Mouse (Mus musculus) kidney, embryonic 15.5 days (tissue): ENCODE data around the gene Gpr162. TPM values are rescaled to one million over a fixed set of nuclear protein-coding genes. Genes with fewer than 3 reads are reported as not detected.
A peak's percentile ranks its signal among the peaks of the same experiment; 100 is the strongest.
"Not testable (repeated sequence)": the region's sequence is repeated elsewhere in the genome, so short reads cannot be mapped to it uniquely, and the experiment has no call there.

ENCODE experiments used
- ATAC-seq: fragments of 200-750 bp; cut with Nextera tagmentation; replicated peaks from 2 replicates; pipeline ENCODE4 v1.8.0; 2017; ENCODE audit warnings: moderate TSS enrichment; ENCODE audit not compliant: low FRiP score
- H3K27ac ChIP-seq: fragments of 300-500 bp; sonication (generic); 2 replicates; pipeline ENCODE4 v1.5.1; 2015; ENCODE audit warnings: mild to moderate bottlenecking, inconsistent platforms
- H3K27me3 ChIP-seq: fragments of 300-500 bp; sonication (generic); 2 replicates; pipeline ENCODE4 v1.6.1; 2015; ENCODE audit warnings: inconsistent platforms
- H3K36me3 ChIP-seq: fragments of 300-500 bp; sonication (generic); 2 replicates; pipeline ENCODE4 v1.6.1; 2015; ENCODE audit warnings: inconsistent platforms
- H3K4me1 ChIP-seq: fragments of 300-500 bp; sonication (generic); 2 replicates; pipeline ENCODE4 v1.6.1; 2015; ENCODE audit warnings: inconsistent platforms
- H3K4me2 ChIP-seq: fragments of 300-500 bp; sonication (generic); 2 replicates; pipeline ENCODE4 v1.6.1; 2015; ENCODE audit warnings: moderate library complexity, mild to moderate bottlenecking, inconsistent platforms
- H3K4me3 ChIP-seq: fragments of 300-500 bp; sonication (generic); replicated peaks from 2 replicates; pipeline ENCODE4 v1.5.1; 2015; ENCODE audit warnings: mild to moderate bottlenecking, inconsistent platforms
- H3K9ac ChIP-seq: fragments of 300-500 bp; sonication (generic); 2 replicates; pipeline ENCODE4 v1.6.1; 2015; ENCODE audit warnings: mild to moderate bottlenecking, inconsistent platforms
- H3K9me3 ChIP-seq: fragments of 300-500 bp; sonication (generic); replicated peaks from 2 replicates; pipeline ENCODE4 v1.6.1; 2016; ENCODE audit warnings: inconsistent platforms
- WGBS: fragments of 180-500 bp; shearing (Covaris S2); methylation state at CpG from one replicate; pipeline ENCODE4 v1.1.7; 2015; ENCODE audit warnings: mixed read lengths; 5-methylcytosine and 5-hydroxymethylcytosine counted together
- polyA plus RNA-seq: library from polyadenylated mRNA; unstranded; fragments of >200 nt; fragmentation: Nextera tagmentation; extraction: Ambion mirVana; gene quantifications from 2 replicates; pipeline ENCODE4 v1.2.1, GENCODE M21; 2015

Gene Gpr162
- polyA plus RNA-seq, 1 experiment from 2014 or later, result 1.6 TPM

- peaks cover 44% of the 10 kb centered on the region for H3K4me1 ChIP-seq
- H3K4me3 ChIP-seq, result peak overlapping the region; percentile 82
- H3K9me3 ChIP-seq, H3K9ac ChIP-seq, H3K27ac ChIP-seq, ATAC-seq, H3K27me3 ChIP-seq: not testable (repeated sequence)
- H3K36me3 ChIP-seq, result peaks cover 47% of the 10 kb centered on the region
- 97% methylated on average over 4 of the region's 4 CpGs for WGBS
- H3K4me2 ChIP-seq, result peak overlapping the region; percentile 90
Measured at GRCm38 (mm10) chr6:124831199-124831598, 32.6 kb downstream of the Gpr162 start.

DNA sequence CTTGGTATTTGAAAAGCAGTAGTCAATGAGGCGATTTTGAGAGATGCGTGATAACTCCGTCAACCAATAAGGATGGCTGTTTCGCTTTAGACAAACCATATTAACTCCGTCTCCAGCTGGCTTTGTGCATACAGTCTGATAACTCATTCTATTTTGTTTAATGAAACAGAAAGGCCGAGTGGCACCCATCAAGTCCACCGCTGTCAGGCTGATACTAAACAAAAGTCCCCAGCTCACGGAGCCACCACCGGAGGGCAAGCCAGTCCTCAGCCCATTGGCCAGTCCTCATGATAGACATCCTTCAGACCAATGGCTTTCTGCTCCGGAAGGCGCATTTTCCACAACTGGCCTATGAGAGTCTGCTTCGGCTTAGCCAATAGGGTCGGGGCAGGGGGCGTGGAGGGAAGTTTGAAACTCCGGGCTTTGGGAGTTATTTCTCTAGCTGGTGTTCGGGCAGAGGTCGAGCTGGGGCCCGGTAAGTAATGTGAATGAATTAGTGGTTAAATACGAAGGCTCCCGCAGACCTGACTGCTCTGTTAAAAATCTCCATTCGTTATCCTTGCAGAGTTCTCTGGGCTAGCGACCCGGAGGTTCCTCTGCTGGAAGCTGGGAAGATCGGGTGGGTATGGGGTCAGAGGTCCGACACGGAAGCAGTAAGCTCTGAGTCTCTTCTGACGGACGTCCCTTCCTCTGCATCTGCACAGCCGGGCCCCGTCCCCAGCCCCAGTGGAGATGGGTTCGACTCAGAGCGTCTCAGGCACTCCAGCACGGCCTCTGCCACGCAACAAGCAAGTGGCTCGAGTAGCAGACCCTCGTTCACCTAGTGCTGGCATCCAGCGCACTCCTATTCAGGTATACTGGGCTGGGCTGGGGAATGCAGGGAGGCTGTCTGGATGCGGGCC lies 33.7 kb downstream of the Gpr162 start:
- peak overlapping the region; percentile 64 for H3K9ac ChIP-seq
- peak overlapping the region; percentile 90 for H3K4me2 ChIP-seq
- under 1% methylated on average over 38 of the region's 38 CpGs for WGBS
- H3K27me3 ChIP-seq, result no peaks in the 10 kb centered on the region
- peaks cover 34% of the 10 kb centered on the region for H3K4me1 ChIP-seq
- H3K9me3 ChIP-seq, result no peaks in the 10 kb centered on the region
- peaks cover 58% of the 10 kb centered on the region for H3K36me3 ChIP-seq
- H3K27ac ChIP-seq, result peak overlapping the region; percentile 98
- peak overlapping the region; percentile 82 for H3K4me3 ChIP-seq
- peak; percentile 90 for ATAC-seq

DNA sequence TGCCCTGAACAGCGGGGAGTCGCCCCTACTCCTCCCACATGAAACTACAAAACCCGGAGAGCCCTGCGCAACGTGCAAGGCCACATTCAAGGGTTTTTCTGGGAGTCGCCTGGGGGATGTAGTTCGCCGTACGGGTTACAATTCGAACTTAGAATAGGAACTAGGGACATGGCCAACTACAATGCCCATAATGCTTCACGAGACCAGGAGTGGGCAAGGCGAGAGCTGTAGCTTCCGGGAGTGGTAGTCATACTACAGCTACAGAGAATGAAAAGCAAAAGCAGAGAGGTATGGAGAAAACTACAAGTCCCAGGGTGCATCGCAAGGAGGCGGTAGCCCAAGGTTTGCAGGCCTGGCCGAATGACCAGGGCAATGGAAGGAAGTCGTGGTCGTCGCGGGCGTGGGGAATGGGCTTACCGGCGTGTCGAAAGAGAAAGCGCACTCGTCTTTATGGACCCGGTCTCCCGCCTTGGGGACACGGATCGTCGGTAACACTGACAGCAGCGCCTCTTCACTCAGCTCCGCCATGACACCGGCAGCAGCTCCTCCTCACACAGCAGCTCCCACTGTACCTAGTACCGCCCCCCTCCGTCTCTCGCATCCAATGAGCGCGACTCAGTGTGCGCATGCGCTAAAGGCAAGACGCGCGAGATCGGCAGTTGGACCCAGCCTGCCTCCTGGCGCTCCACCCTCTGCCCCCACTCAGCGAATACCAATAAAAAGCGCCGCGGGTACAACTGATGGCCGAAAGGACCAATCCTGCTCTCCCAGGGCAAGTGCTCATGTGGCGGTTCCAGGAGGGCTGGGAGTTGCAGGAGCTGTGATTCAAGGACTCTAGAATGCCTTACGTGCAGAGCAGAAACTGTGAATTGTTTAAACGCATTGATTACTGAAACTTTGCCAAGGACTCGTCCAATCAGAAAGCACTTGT lies 34.6 kb downstream of the Gpr162 start, which contains the start of the genes Usp5 and Cdca3:
Usp5 (minus strand) TSS at position 617 of the 931 bp plus-strand sequence.
Cdca3 (plus strand) TSS at position 680 of the 931 bp plus-strand sequence.
- H3K36me3 ChIP-seq, result peaks cover 62% of the 10 kb centered on the region

DNA sequence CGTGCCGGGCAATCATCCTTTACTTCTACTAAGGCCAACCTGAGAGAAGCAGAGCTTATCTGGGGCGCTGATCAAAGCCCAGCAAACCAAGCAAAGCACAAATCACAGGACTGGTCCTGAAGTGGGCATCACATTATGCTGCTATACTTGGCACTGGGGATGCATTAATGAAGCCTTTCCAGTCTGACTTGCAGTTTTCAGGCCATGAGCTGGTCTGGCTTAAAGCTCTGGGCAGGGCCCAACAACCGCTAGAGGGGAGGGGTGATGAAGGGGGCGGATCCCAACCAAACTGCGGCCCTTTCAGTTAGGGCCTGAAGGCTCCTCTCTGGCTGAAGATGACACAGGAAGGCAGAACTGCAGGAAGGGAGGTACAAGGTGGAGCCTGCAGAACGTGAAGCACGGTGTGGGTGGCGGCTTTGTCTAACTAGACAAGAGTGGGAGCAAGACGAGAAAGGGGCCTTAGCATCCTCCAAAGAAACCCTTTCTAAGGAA lies 35.6 kb downstream of the Gpr162 start:
- Histone ChIP-seq H3K9me3 (no peaks in the 10 kb centered on the region), H3K4me3 (peak overlapping the region; percentile 82), H3K4me1 (peaks cover 32% of the 10 kb centered on the region), H3K36me3 (peaks cover 63% of the 10 kb centered on the region), H3K27ac (peak overlapping the region; percentile 98), H3K27me3 (no peaks in the 10 kb centered on the region), H3K9ac (peak overlapping the region; percentile 59), H3K4me2 (peak overlapping the region; percentile 90)
- no peak for ATAC-seq
- 16% methylated on average over 10 of the region's 10 CpGs for WGBS

More for the DNA sequence above, 34.6 kb downstream of the Gpr162 start, which contains the start of the genes Usp5 and Cdca3:
- under 1% methylated on average over 55 of the region's 55 CpGs for WGBS
- peak within 1 kb of the TSS; percentile 90 for H3K4me2 ChIP-seq
- no peaks in the 10 kb centered on the region for H3K9me3 ChIP-seq
- peaks cover 32% of the 10 kb centered on the region for H3K4me1 ChIP-seq
- ATAC-seq, result peak; percentile 95
- peak within 1 kb of the TSS; percentile 98 for H3K27ac ChIP-seq
- H3K4me3 ChIP-seq, result peak within 1 kb of the TSS; percentile 82
- H3K27me3 ChIP-seq, result no peaks in the 10 kb centered on the region
- H3K9ac ChIP-seq, result peak within 1 kb of the TSS; percentile 64

DNA sequence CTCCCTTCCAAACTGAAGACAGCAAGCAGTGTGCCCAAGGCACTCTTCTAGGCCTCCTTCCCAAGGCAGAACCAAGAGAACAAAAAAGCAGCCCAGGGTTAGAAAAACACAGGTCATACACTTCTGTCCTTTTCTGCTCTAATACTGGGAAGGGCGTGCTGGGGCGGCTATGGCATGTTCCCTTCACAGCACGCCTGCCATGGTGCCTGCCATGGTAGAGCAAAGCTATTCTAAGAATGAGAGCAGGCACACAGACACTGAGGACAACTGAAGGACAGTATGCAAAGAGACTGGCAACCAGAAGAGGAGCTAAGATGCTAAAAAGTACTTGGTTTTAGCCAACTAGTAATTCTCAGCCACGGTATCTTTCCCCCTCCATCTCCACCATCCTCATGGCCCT lies 41.7 kb downstream of the Gpr162 start:
- 94% methylated on average over 4 of the region's 4 CpGs for WGBS
- Histone ChIP-seq H3K27ac (no peak overlapping the region), H3K4me2 (no peak overlapping the region), H3K9ac (no peak overlapping the region), H3K4me3 (no peak overlapping the region), H3K36me3 (peaks cover 98% of the 10 kb centered on the region), H3K27me3 (no peaks in the 10 kb centered on the region), H3K4me1 (no peaks in the 10 kb centered on the region), H3K9me3 (no peaks in the 10 kb centered on the region)
- no peak for ATAC-seq

- 87% methylated on average over 5 of the region's 5 CpGs for WGBS
- H3K27me3 ChIP-seq, result no peaks in the 10 kb centered on the region
- no peak overlapping the region for H3K4me3 ChIP-seq
- H3K9me3 ChIP-seq, result no peaks in the 10 kb centered on the region
- H3K36me3 ChIP-seq, result peaks cover 100% of the 10 kb centered on the region
- ATAC-seq, result no peak
- no peak overlapping the region for H3K27ac ChIP-seq
- no peak overlapping the region for H3K4me2 ChIP-seq
- H3K9ac ChIP-seq, result no peak overlapping the region
- no peaks in the 10 kb centered on the region for H3K4me1 ChIP-seq
Measured at GRCm38 (mm10) chr6:124820891-124821290, 42.9 kb downstream of the Gpr162 start.

DNA sequence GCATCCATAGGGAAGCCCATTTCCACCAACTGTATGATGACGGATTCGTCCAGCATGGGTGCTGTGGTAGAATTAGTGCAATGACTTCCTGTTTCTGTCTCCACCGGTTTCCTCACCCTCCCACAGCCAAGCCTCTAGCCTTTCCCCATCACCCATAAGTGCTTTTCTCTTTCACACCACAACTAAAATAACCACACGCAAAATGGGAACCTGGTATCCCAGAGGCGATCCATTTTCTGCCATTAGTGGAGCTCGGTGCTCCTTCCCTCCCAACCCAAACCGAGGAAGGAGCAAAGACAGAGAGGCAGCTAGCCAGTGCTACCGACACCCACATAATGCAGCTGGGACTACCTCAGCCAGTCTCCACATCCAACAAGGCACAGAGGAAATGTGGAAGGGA lies 45.8 kb downstream of the Gpr162 start:
- Histone ChIP-seq H3K4me2 (no peak overlapping the region), H3K4me1 (peaks cover 18% of the 10 kb centered on the region), H3K9me3 (no peaks in the 10 kb centered on the region), H3K27me3 (no peaks in the 10 kb centered on the region), H3K36me3 (peaks cover 73% of the 10 kb centered on the region), H3K9ac (no peak overlapping the region), H3K27ac (no peak overlapping the region), H3K4me3 (no peak overlapping the region)
- WGBS, result 90% methylated on average over 8 of the region's 8 CpGs
- no peak for ATAC-seq

- peaks cover 69% of the 10 kb centered on the region for H3K36me3 ChIP-seq
- H3K9me3 ChIP-seq, result no peaks in the 10 kb centered on the region
- no peak overlapping the region for H3K27ac ChIP-seq
- H3K4me2 ChIP-seq, result no peak overlapping the region
- no peak for ATAC-seq
- peaks cover 22% of the 10 kb centered on the region for H3K4me1 ChIP-seq
- H3K27me3 ChIP-seq, result no peaks in the 10 kb centered on the region
- no peak overlapping the region for H3K4me3 ChIP-seq
- no peak overlapping the region for H3K9ac ChIP-seq
- 95% methylated on average over 8 of the region's 8 CpGs for WGBS
Measured at GRCm38 (mm10) chr6:124817563-124817962, 46.2 kb downstream of the Gpr162 start.

- no peak for ATAC-seq
- Histone ChIP-seq H3K4me3 (no peak overlapping the region), H3K36me3 (peaks cover 66% of the 10 kb centered on the region), H3K27ac (no peak overlapping the region), H3K4me2 (no peak overlapping the region), H3K9me3 (no peaks in the 10 kb centered on the region), H3K27me3 (no peaks in the 10 kb centered on the region), H3K4me1 (peaks cover 26% of the 10 kb centered on the region), H3K9ac (no peak overlapping the region)
- WGBS, result 93% methylated on average over 11 of the region's 11 CpGs
Measured at GRCm38 (mm10) chr6:124817125-124817524, 46.7 kb downstream of the Gpr162 start.

- Histone ChIP-seq H3K27me3 (no peaks in the 10 kb centered on the region), H3K4me2 (no peak overlapping the region), H3K36me3 (peaks cover 66% of the 10 kb centered on the region), H3K9ac (no peak overlapping the region), H3K4me1 (peaks cover 31% of the 10 kb centered on the region), H3K4me3 (no peak overlapping the region), H3K9me3 (no peaks in the 10 kb centered on the region), H3K27ac (no peak overlapping the region)
- 94% methylated on average over 4 of the region's 4 CpGs for WGBS
- ATAC-seq, result no peak
Measured at GRCm38 (mm10) chr6:124816611-124817010, 47.2 kb downstream of the Gpr162 start.

DNA sequence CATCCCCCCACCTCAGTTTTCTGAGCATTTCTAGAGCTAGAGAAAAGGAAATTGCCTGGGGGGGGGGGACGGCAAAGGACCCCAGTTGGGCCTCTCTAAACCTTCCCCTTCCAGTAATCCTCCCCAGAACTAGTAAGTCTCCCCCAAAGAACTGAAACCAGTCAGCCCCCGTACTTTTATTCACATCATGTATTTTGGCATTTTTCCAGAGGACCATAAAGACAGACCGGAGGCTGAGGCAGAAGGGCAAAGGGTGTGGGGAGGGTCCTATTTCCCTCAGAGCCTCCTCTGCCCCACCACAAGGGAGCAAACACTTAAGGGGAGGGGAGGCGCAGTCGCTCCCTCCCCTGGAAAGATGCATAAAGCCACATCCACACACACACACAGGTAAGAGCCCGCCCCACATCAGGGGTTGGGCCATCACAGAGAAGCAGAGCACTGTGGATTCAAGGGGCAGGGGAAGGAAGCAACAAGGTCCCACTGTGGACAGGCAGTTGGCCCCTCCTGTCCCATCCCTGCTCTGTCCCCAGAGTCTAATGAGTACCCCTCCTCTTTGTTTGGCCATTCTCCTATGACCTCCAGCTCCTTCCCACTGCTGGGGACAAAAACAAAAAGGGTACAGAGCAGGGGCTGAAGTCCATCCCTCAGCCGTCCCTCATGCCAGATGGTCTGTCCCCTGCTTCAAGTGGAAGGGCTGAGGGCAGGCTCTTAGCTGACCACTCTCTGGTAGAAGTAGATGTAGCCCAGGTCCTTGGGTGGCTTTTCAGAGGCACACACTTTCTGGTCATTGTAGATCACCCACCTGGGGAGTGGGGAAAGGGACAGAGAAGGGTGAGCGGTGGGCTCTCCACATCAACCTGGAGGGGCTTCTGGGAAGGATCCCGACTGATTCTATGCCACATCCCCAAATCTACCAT lies 48.7 kb downstream of the Gpr162 start:
- Histone ChIP-seq H3K4me3 (peak overlapping the region; percentile 80; the same call in 1 of the 2 replicates), H3K4me2 (peak overlapping the region; percentile 69), H3K36me3 (peaks cover 65% of the 10 kb centered on the region), H3K9ac (no peak overlapping the region), H3K27ac (peak overlapping the region; percentile 92), H3K4me1 (peaks cover 41% of the 10 kb centered on the region), H3K9me3 (no peaks in the 10 kb centered on the region), H3K27me3 (no peaks in the 10 kb centered on the region)
- ATAC-seq, result peak; percentile 12
- 59% methylated on average over 9 of the region's 9 CpGs for WGBS
